Mouse (Mus musculus) lung, postnatal 36 days (tissue): ENCODE data around the gene Ankrd9.

Source experiments
- DNase-seq: peaks from one replicate; pipeline ENCODE4 v3.0.0; 2022; ENCODE audit warnings: mixed read lengths

The Ankrd9 gene

DNA sequence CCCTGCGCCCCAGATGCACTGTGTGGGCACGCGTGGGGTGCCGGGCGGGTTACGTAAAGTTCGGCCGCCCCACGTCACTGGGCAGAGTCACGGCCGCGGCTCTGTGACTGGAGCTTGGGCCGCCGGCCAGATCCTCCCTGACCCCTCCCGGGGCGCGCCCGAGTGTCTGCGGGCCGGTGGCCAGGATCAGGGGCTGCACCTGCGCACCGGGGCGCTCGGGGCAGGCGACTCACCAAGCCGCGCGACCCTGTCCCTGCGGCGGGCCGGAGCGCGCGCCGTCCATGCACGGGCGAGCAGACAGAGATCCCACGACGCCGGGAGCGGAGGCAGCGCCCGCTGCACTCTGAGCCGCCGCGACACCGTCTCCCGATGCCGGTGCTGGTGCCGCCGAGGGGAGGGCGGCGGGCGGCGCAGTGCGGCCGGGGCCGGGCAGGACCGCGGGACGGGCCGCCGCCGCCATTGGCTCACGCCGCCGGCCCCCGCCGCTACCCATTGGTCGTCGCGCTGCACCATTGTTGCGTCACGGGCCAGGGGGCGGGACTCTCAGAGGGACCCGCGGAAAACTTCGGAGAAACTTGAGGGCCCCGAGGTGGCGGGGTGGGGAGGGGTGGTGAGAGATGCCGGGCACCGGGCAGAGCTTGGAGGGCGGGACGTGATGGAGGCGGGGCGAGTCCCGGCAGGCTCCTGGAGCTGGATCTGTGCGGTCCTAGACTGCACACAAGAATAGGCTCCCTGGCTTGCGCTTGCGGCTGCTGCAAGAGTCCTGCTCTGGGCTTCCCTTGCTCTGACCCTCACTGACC is at the start of gene Ankrd9:
TSS of gene Ankrd9 (minus strand) at position 434 of the 800 bp plus-strand sequence.
- peak; percentile 100 for DNase-seq

DNA sequence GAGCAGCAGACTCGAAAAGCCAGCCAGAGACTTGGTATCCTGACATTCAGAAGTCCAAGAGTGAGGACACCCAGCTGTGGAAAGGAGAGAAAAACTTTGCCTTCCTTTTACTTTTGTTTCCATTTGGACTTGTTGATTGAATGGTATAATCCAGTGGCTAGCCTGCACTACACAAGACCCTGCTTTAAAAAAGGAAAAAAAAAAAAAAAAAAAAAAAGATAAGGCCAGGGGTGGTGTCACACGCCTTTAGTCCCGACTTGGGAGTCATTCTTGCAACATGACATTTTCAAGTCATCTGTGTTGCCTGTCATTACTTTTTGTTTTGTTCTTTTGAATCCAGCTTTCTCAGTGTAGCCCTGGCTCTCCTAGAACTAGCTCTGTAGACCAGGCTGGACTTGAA is 42.7 kb upstream of the Ankrd9 start:
- no peak for DNase-seq

DNA sequence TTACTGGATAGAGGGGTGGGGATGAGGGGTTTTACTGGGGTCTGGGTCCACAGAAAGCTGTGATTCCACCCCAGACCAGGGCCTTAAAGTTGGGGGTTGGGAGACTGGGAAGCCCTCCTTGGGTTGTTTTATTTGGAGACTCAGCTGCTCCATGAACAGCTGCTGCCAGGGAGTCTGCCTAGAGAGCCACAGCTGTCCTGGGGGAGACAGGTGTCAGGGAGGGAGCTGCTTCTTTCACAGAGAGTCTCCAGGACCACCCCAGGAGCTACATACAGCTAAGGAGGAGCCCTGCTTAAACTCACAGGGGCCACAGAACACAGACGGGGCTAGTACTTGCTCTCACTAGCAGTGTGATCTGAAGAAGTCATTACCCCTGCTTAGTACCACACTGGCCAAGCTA is 42.3 kb upstream of the Ankrd9 start:
- DNase-seq: no peak

DNA sequence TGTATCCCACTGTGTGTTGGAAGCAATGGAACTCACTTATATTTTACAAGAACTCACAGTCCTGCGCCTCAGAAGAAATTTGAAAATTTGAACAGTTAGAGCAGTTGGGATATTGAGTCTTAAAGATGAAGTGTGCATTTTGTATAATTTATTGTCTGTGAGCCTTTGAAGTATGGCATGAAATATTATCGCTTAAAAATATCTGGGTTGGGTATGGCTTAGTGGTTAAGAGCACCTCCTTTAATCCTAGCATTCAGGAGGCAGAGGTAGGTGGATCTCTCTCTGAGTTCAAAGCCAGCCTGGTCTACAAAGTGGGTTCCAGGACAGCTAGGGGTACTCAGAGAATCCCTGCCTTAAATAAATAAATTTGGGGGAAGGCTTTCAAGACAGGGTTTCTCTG is 40.2 kb upstream of the Ankrd9 start:
- DNase-seq: no peak

DNA sequence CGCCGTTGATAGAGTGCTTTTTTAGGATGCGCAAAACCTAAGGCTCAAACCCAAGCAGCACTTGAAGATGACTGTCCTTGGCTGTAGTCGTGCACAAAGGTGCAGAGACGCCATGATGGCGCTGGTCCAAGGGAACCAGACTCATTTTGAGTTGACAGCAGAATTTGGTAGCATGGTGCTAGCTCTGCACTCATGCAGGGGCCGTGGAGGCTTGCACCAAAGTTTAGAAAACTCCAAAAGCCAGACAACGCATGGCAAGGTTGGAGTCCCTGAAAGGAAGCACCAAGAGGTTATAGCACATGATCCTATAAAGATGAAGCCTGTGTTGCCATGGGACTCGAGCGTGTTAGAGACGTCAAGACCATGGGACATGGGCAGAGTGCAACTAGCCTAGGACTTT is 39.2 kb upstream of the Ankrd9 start:
- no peak for DNase-seq

DNA sequence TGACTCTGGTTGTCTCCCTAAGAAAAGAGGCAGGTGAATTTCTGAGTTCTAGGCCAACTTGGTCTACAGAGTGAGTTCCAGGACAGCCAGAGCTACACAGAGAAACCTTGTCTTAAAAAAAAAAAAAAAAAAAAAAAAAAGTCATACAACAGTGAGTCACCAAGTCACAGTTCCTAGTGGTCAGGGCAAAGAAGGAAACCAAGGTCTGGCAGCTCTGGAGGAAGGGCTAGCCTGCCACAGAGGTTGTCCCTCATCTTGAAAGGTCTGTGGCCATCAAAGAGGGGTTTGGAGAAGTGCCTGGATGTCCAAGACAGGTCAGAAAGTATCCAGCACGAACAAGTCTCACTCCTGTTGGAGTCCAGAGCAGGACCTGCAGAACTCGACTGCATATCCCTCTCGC is 38.0 kb upstream of the Ankrd9 start:
- DNase-seq: no peak

DNA sequence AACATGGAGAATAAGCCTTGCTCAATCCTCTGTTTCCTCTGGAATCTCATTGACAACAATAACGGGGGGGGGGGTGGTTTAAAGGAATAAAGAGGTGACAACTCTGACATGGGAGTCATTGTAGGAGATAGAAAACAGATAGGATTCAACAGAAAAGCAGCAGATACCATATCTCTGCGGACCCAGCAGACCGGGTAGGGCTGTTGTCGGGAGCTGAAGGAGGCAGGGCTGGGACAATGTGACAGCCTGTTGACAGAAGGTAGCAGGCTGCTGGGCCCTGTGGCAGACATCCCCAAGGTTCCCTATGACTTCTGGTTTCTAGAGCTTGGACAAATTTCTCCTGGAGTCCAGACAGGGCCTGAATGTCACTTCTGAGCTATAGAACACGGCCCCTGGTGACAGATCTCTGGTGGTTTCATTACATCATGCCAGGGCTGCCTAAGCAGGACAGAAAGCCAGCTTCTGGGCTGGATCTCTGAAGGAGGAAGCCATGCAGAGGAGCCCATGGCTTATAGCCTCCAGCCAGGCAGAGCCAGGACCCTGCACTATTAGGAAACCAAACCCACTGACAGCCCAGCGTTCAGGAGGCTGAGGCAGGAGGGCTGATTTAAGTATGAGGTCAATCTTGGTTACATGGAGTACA is 30.9 kb upstream of the Ankrd9 start:
- DNase-seq: no peak

DNA sequence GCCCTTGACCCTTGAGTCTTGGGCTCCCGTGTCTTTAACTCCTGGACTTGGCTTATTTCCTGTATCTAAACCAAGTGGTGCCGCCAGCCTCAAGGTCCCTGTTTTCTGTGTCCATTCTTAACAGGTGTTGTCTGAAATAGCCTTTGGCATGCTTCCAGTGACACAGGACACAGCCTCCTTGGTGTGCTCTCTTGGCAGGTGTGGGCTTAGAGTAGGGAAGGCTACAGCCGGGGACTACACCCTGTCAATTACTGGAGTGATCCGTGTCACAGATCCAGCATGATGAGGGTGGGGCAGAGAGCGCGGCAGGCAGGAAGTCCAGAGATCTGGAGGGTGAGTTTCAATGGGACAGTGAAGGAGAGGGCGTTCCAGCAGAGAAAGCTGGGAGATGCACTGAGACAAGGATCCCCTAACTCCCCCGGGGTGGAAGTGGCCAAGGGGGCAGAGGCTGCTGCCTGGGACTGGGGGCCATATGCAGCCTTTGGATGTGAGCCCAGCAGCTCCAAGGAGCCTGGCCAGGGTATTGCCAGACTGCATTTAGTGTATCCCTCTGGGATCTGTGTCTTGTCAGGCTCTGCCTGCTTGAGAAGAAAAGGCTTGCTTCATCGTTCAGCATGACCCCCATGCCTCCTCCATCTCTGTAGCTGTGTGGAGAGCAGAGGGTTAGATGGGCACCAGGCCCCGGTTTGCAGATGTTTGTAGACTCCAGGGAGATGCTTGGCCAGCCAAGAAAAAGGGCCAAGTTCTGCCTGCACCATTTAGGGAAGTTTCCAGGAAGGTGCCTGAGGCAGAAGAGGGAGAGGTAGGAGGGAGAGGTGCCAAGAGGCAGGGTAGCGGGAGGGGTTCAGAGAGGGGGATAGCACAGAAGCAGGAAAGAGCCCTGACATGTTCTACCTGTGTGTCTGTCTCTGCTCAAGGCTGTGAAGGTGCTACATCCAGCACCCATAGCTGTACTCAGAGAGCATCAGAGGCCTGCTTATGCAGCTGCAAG is 30.0 kb upstream of the Ankrd9 start:
- DNase-seq: no peak

DNA sequence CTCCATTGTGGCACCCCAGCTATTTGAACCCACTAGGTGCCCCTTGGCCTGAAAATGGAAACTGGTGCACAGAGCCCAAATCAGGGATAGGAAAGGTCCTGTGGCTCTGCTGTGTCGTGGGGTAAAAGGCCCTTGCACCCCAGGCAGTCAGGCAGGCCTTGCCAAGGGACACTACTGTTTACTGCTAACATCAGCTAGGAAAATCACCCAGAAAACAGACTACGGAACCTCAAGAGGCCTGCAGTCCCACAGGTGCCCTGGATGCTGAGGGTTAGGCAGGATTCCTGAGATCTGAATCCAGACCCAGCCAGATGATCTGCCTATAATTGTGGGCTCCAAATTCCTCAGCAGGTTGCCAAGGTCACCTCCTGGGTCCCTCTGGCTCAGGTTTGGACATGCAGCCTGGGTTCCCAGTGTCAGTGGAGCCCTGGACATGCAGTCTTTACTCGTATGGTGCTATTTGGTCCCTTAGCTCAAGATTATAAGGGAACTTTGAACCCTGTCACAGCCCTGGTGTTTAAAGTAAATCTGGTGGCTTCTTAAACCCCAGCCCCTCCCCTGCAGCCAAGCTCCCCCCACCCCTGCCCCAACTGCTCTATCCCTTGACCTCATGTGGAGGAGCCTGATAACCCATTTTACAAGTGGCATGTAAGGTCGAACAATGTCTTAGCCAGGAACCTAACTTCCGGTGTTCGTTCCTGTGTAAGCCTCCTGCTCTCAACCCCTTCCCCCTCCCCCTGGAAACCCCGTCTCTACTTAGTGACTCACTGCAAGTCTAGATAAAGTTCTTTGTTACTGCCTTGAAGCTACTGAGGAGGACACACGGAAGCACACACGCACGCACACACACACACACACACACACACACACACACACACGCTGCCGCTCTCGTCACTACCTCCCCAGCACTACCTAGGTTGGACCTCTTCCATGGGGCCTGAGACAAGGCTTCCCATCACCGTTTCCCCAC is 28.6 kb upstream of the Ankrd9 start:
- DNase-seq: peak; percentile 62

DNA sequence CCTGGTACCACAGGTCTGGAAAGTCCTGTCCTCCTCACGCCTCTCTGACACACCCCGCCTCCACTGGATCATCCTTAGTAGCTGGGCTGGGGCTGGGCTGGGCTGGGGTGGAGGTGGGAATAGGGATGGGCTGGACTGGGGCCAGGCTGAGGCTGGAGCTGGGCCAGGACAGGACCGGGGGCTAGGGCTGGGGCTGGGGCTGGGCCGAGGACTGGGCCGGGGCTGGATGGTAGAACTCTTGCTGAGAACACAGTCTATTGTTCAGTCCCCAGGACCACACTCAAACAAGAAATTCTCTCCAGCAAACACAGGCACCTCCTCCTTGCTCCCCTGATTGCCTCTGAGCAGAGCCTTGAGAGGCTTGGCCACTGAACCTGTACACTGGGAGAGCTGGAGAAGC is 27.5 kb upstream of the Ankrd9 start:
- DNase-seq: no peak

DNA sequence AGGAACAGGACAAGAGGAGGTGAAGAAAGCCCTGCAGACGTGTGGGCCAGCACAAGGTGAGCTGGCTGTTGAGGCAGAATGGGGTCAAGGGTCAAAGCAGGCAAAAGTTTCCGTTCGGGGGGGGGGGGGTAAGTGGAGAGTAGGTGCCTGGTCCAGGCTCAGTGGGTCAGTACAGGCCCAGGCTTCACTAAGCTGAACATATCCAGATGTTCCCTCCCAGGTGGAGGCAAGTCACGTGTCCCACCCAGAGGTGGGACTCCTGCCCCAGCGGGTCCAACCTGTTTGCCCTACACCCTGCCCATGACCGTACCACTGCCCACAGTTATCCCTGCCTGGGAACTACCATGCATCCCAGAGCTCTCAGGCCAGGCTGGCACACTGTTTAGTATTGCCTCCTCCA is 27.0 kb upstream of the Ankrd9 start:
- DNase-seq: no peak

DNA sequence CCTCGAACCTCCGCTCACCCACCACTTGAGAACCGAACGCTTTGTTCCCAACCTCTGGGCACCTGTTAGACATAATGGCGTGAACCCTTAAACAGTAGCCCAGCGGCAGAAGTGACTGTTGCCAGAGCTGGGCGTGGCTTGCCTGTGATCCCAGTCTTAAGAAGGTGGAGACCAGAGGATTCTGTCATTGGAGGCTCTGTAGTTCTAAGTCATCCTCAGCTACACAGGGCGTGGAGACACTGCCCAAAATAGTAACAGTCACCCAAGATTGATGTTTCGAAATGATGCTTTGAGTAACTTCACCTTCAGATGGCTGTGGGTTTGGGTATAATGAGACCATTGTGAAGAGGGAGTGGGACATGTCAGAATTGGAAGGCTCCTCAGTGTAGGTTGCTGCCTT is 25.3 kb upstream of the Ankrd9 start:
- no peak for DNase-seq

DNA sequence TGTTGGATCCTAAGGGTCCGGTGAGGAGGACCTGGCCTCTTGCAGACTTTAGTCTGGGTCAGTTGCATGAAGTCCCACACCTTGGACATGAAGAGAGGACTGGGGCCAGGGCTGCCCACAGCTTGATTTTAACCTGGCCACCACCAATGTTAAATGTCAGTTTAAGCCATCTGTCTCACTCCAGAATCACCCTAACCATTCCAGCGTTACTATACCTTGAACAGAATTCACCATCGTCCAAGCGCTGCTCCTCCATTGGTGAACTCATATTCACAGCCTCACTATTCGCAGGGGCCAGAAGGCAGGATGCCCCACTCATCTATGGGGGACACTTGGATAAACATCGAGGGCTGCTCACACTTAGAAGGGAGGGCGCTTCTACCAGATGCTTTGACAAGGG is 22.1 kb upstream of the Ankrd9 start:
- no peak for DNase-seq

DNA sequence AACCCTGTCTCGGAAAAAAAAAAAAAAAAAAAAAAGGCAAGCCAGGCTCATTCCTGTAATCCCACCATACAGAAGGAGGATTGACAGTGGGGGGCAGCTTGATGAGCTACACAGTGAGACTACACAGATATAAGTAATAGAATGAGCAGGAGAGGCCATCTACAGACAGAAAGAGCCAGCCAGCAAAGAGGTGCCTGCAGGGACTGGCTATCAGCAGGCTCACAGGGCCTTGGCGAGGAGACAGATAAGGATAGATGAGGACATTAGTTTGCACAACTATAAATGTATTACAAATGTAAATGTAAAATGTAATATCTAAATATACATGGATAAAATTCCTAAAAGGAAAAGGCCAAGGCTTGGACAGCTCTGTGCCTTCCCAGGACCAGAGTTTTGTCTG is 21.0 kb upstream of the Ankrd9 start:
- DNase-seq: no peak

DNA sequence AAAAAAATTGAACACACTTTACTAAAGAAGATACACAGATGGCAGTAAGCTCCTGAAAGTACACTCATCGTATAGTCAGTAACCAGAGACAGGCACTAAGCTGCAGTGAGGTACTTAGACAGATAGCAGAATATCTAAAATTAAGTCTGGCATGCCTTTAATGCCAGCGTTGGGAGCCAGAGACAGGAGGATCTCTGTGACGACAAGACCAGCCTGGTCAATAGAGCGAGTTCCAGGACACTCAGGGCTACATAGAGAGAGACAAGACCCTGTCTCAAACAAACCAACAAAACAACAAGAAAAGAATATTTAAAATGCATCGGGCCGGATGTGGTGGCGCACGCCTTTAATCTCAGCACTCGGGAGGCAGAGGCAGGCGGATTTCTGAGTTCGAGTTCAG is 19.3 kb upstream of the Ankrd9 start:
- DNase-seq: no peak

DNA sequence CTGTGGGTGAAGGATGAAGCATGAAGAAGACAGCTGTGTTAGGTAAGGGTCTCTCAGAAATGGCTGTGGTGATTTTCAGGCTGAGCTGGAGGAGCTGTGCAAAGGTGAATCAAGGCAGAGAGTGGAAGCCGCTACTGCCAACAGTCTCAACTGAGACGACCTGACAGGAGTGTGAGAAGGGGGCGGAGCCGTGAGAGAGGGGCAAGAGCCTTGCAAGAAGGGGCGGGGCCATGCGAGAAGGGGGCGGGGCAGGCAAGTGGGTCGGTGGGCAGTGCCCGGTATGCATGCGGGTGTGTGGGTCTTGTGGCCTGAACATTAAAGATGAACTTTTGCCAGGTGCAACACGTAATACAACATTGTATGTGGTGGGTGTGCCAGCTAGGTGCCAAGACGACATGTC is 15.8 kb upstream of the Ankrd9 start:
- DNase-seq: no peak

DNA sequence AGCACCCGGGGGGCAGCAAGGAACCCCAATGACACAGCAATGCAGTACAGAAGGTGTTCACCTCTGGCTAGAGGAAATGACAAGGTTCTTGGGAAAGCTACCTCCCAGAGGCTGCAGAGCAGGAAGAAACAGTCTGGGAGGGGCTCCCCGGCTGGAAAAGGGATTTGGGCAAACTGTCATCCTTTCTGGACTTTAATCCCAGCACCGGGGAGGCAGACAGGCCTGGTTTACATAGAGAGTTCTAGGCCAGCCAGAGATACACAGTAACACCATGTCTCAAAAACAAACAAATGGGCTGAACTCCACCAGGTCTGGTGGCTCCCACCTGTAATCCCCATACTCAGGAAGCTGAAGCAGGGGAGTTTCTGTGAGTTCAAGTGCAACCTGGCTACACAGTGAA is 14.4 kb upstream of the Ankrd9 start:
- DNase-seq: no peak

DNA sequence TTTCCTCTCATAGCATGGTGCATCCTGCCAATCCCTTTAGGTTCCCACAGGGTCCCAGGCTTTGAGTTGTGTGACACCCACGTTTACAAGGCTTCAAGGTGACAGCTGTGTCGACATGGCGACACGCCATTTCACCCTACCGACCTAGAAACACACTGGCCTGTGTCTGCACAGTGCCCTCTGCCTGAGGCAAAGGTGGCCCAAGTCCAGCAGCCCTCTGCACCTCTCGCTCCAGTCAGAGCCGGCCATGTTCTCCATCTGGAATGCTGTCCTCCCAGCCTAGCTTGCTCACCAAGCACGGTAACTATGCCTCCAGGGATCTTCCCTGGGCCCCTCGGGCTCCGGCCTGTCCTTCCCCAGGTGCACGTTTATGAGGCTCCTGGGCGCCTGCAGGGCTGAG is 13.9 kb upstream of the Ankrd9 start:
- no peak for DNase-seq

DNA sequence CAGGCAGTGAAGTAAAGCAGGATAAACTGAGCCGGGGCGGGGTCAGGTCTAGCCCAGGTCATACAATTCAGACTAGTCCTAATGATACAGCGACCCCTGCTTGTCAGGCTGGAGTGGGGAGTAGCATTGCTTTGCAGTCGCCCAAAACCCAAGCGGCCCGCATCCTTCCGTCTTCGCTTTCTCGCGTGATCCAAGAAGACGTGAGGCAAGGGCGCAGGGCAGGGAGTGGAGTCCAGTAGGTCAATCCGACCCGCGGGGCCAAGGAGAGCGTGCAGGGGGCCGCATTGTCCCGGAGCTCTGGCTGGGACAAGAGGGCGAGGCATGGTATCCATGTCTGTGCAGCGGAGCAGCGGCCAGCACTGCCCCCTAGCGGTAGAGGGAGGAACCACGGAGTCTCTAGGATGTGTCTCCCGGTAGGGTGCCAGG is 13.3 kb upstream of the Ankrd9 start:
- peak; percentile 95 for DNase-seq

DNA sequence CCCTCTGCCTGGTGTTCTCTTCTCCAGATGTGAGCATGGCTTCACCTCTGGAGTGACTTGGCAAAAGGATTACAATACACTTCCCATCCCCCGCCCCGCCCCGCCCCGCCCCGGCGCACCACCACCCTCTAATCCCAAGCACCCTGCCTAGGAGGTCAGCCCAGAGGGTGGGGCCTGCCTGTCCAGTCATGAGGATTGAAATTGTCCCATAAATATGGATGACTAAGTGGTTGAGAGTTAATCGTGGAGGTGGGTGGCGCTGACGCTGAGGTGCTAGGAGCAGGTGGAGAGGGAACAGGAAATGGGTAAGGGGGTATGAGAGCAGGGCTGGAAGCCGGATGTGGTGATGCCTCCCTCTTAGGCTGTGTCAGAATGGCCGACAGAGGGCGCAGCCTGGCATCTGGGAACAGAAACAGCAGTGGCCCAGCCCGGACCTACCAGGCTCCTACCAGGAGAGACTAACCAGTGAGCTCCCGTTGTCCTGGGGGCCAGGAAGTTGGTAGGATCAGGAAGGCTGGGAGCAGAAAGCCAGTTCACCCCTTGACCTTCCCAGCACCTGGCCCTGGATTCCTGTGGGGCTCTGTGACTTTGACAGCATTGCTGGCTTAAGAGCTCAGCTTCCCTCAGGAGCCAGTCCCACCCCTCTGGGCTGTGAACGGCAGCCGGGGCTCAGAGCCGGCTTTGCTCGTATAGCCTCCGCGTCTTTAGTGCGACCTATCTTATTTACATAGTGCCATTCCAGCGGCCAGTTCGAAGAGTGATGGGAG is 12.7 kb upstream of the Ankrd9 start:
- peak; percentile 88 for DNase-seq

DNA sequence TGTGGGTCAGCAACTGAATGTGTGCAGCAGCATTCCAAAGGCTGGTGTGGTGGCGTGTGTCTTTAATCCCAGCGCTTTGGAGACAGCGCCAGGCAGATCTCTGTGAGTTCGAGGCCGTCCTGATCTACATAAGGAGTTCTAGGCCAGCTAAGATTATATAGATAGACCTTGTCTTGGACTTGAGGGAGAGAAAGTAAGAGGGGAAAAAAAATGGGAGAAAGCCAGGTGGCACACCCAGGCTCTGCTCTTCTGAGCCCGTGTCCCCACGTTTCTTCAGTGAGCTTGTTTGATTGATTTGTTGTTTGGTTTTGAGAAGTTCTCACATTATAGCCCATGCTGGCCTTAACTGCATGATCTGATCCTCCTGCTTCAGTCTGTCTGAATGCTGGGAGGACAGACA is 11.7 kb upstream of the Ankrd9 start:
- DNase-seq: no peak
